Mouse (Mus musculus): Measurements from ENCODE around the gene Macrod2.

- TF ChIP-seq POLR2A (IDR thresholded peaks at IDR 0.05; ENCODE audit: insufficient read depth, low read depth, low read length) (no peak), CTCF (IDR thresholded peaks at IDR 0.05; ENCODE audit: insufficient read depth, low read depth, low read length) (no peak)
Measured at GRCm38 (mm10) chr2:141125638-141126037, 730.5 kb downstream of the Macrod2 start.
